Mouse (Mus musculus): ENCODE measurements around the gene Atp6ap2. TPM values are rescaled to one million over a fixed set of nuclear protein-coding genes. Genes with fewer than 3 reads are reported as not detected.

The Atp6ap2 gene
- 2.5 and 2.7 TPM in 2 replicates for polyA plus RNA-seq (2012; rRNA removed)

GRCm38 (mm10) chrX:12587192-12587957, at the start of gene Atp6ap2:
Gene Atp6ap2 (plus strand): TSS chrX:12587801.

Other genes starting within 250 kb of the Atp6ap2 start
- 3.1 and 3.2 TPM in 2 replicates for gene 1810030O07Rik, start 85.9 kb downstream of the Atp6ap2 start, polyA plus RNA-seq (2012; rRNA removed)
- 4.2 and 4.7 TPM in 2 replicates for gene Med14, start 174.3 kb downstream of the Atp6ap2 start, polyA plus RNA-seq (2012; rRNA removed)

All from stomach, adult 2 months (tissue).